Mouse (Mus musculus) C2C12 (cell line): Measurements from ENCODE around the gene Slc28a2.

Experiments
- CTCF ChIP-seq: IDR thresholded peaks from one replicate; pipeline ENCODE4 v1.5.1; 2011; ENCODE audit not compliant: control insufficient read depth, insufficient read depth, insufficient read length
- USF1 ChIP-seq: IDR thresholded peaks from one replicate; pipeline ENCODE4 v1.6.1; 2011; ENCODE audit warnings: low read depth, mild to moderate bottlenecking, control low read depth, moderate library complexity

DNA sequence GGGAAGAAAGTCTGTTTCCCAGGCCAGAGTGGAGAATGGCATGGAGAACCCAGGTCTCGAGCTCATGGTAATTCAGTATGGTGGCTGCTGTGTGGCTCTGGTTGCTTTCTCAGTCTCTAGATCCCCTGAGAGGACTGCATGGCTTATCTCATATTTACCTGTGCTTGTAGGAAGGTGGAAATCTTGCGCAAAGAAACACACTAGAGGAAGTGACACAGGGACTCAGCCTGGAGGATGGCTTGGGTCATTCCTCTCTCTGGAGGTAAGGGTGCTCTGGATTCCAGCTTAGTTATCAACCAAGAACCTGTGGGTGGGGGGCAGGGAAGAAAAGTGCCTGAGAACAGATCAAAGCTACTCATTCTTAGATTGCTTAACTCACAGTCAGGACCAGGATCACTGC lies 60.4 kb downstream of the Slc28a2 start:
- TF ChIP-seq CTCF (no peak), USF1 (no peak)
